8 mouse cellular contexts compared by ENCODE assay signal in the genomic region with DNA sequence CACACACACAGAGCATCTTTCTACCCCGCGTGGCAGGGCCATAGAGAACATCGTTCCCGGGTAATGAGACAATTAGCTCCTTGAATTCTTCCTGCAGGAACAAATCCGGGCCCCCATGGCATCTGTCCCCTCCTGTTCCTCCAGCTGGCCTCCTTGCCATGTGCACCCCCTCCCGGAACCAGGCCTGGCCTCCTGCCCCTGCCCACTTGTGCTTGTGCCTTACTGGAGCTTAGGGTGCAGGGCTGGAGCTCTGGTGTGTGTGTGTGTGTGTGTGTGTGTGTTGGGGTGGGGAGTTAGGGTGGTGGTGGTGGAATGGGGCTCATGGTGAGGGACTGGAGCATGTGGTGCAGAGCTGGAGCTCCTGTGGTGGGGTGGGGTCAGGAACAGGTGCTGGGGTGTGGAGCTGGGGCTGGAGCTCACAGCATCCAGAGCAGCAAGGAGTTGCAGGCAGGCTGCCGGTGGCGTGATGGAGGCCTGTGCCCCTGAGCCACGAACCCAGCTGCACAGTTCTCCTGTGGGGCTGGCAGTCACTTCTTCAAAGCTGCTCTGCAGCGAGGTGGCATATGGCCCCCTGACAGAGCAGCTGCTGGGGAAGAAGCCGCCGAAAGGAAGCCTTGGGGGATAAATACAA. TPM values are rescaled to one million over a fixed set of nuclear protein-coding genes. Genes with fewer than 3 reads are reported as not detected.
DNase-seq lines count a peak whose midpoint lies in the region; ATAC-seq and TF ChIP-seq lines count a peak whose summit lies in the region.
"Had no signal": no experiment of that assay in that cellular context is flagged by ENCODE, and none has a peak within 500 bp of the region (broad histone marks: within the 10 kb centered on the region; RNA-seq: fewer than 3 reads in every experiment).

No protein-coding gene starts in this region.

- WGBS in cerebellum, adult 2 months, result 11% methylated on average over 12 of the region's 12 CpGs
- WGBS in hindbrain, embryonic 14.5 days, result 31% methylated on average over 12 of the region's 12 CpGs
- WGBS in midbrain, embryonic 13.5 days, result 53% methylated on average over 12 of the region's 12 CpGs
- WGBS in intestine, postnatal 0 days, result 72% methylated on average over 12 of the region's 12 CpGs

- peak; percentile 61 for ATAC-seq in hindbrain, embryonic 14.5 days (ENCODE audit: low FRiP score)
- ATAC-seq in midbrain, embryonic 13.5 days, result peak; percentile 68
- ATAC-seq in intestine, postnatal 0 days, result no peak

- no peaks in the 10 kb centered on the region for H3K27me3 ChIP-seq in cerebellum, adult 2 months (ENCODE audit: control insufficient read depth, insufficient read depth, low read length)
- no peaks in the 10 kb centered on the region for H3K27me3 ChIP-seq in hindbrain, embryonic 14.5 days (ENCODE audit: control insufficient read depth, insufficient read depth, low read length)
- H3K27me3 ChIP-seq in midbrain, embryonic 13.5 days, result no peaks in the 10 kb centered on the region
- H3K27me3 ChIP-seq in intestine, postnatal 0 days (replicated peaks; ENCODE audit: control insufficient read depth, insufficient read depth, low read length), result no peaks in the 10 kb centered on the region

- no peak overlapping the region for H3K4me3 ChIP-seq in cerebellum, adult 2 months (replicated peaks; ENCODE audit: insufficient read depth, low read depth, low read length)
- H3K4me3 ChIP-seq in hindbrain, embryonic 14.5 days (replicated peaks; ENCODE audit: low read length), result no peak overlapping the region
- H3K4me3 ChIP-seq in midbrain, embryonic 13.5 days (replicated peaks), result no peak overlapping the region
- H3K4me3 ChIP-seq in intestine, postnatal 0 days (ENCODE audit: low read depth, low read length), result no peak overlapping the region
- H3K4me3 ChIP-seq: embryonic facial prominence, embryonic 13.5 days had no signal

- H3K9ac ChIP-seq in hindbrain, embryonic 14.5 days, result no peak overlapping the region
- no peak overlapping the region for H3K9ac ChIP-seq in midbrain, embryonic 13.5 days (replicated peaks)
- no peak overlapping the region for H3K9ac ChIP-seq in intestine, postnatal 0 days (ENCODE audit: low read depth, low read length)
- H3K9ac ChIP-seq: embryonic facial prominence, embryonic 13.5 days had no signal

- H3K4me1 ChIP-seq in cerebellum, adult 2 months (ENCODE audit: control insufficient read depth, insufficient read depth, low read length), result peaks cover 10% of the 10 kb centered on the region
- H3K4me1 ChIP-seq in hindbrain, embryonic 14.5 days (replicated peaks; ENCODE audit: control insufficient read depth, insufficient read depth, low read length), result no peaks in the 10 kb centered on the region
- peaks cover 11% of the 10 kb centered on the region; the same call in 1 of the 2 replicates for H3K4me1 ChIP-seq in midbrain, embryonic 13.5 days (replicated peaks)
- H3K4me1 ChIP-seq in intestine, postnatal 0 days (replicated peaks; ENCODE audit: control insufficient read depth, insufficient read depth, low read length), result no peaks in the 10 kb centered on the region

- H3K9me3 ChIP-seq in hindbrain, embryonic 14.5 days (ENCODE audit: control insufficient read depth, low read length), result no peaks in the 10 kb centered on the region
- no peaks in the 10 kb centered on the region for H3K9me3 ChIP-seq in midbrain, embryonic 13.5 days
- no peaks in the 10 kb centered on the region for H3K9me3 ChIP-seq in intestine, postnatal 0 days (ENCODE audit: control insufficient read depth)
- H3K9me3 ChIP-seq: embryonic facial prominence, embryonic 13.5 days had no signal

- H3K4me2 ChIP-seq in hindbrain, embryonic 14.5 days (replicated peaks), result no peak overlapping the region; the same call in 1 of the 2 replicates
- no peak overlapping the region; the same call in 1 of the 2 replicates for H3K4me2 ChIP-seq in midbrain, embryonic 13.5 days (replicated peaks)
- H3K4me2 ChIP-seq in intestine, postnatal 0 days (replicated peaks; ENCODE audit: low read depth), result no peak overlapping the region
- H3K4me2 ChIP-seq: embryonic facial prominence, embryonic 13.5 days had no signal

- DNase-seq in Muller cell, postnatal 12 days (ENCODE audit: inconsistent ontology term), result peak; percentile 19
- peak; percentile 52 to 57 for DNase-seq in cerebellum, adult 2 months
- DNase-seq in hindbrain, embryonic 14.5 days (ENCODE audit: low spot score), result no peak
- DNase-seq in kidney, adult 11 months, result no peak
- no peak for DNase-seq in urinary bladder, postnatal 36 days (ENCODE audit: low spot score in 2 of 2)

- TF ChIP-seq CTCF in cerebellum, adult 2 months (IDR thresholded peaks at IDR 0.05; ENCODE audit: borderline replicate concordance, insufficient read depth, low read depth, low read length), result no peak
- no peak for TF ChIP-seq CTCF in intestine, postnatal 0 days (IDR thresholded peaks at IDR 0.05; ENCODE audit: low read depth)

- H3K27ac ChIP-seq in cerebellum, adult 2 months (ENCODE audit: insufficient read depth, low read length), result no peak overlapping the region
- H3K27ac ChIP-seq in hindbrain, embryonic 14.5 days, result peak overlapping the region; percentile 32; the same call in 1 of the 2 replicates
- H3K27ac ChIP-seq in midbrain, embryonic 13.5 days, result no peak overlapping the region
- H3K27ac ChIP-seq in intestine, postnatal 0 days (ENCODE audit: low read depth, low read length), result no peak overlapping the region
- H3K27ac ChIP-seq: embryonic facial prominence, embryonic 13.5 days had no signal

- no peaks in the 10 kb centered on the region for H3K36me3 ChIP-seq in hindbrain, embryonic 14.5 days (replicated peaks; ENCODE audit: control insufficient read depth, insufficient read depth)
- no peaks in the 10 kb centered on the region for H3K36me3 ChIP-seq in midbrain, embryonic 13.5 days
- no peaks in the 10 kb centered on the region for H3K36me3 ChIP-seq in intestine, postnatal 0 days (ENCODE audit: control insufficient read depth, insufficient read depth)
- H3K36me3 ChIP-seq: embryonic facial prominence, embryonic 13.5 days had no signal

- no peak for TF ChIP-seq POLR2A in cerebellum, adult 2 months (IDR thresholded peaks at IDR 0.05; ENCODE audit: borderline replicate concordance, insufficient read depth, low read length)

RNA-seq across cellular contexts. Expression of gene Sec61b, which starts 44.2 kb away (rescaled TPM):
- polyA plus RNA-seq in cerebellum, adult 2 months (2012; rRNA removed), result 72.9 and 82.1 TPM in 2 replicates
- polyA plus RNA-seq in hindbrain, embryonic 14.5 days (2014; fragmentation: Nextera tagmentation; extraction: Ambion mirVana), result 247 and 266 TPM in 2 replicates
- polyA plus RNA-seq in midbrain, embryonic 13.5 days (2015; fragmentation: Nextera tagmentation; extraction: Ambion mirVana), result 288 and 302 TPM in 2 replicates
- 381 and 392 TPM in 2 replicates for polyA plus RNA-seq in intestine, postnatal 0 days (2015; fragmentation: Nextera tagmentation; extraction: Ambion mirVana)

RNA-seq across cellular contexts. Expression of gene Alg2, which starts 44.5 kb away (rescaled TPM):
- 98.1 and 101 TPM in 2 replicates for polyA plus RNA-seq in cerebellum, adult 2 months (2012; rRNA removed)
- polyA plus RNA-seq in hindbrain, embryonic 14.5 days (2014; fragmentation: Nextera tagmentation; extraction: Ambion mirVana), result 370 and 390 TPM in 2 replicates
- polyA plus RNA-seq in midbrain, embryonic 13.5 days (2015; fragmentation: Nextera tagmentation; extraction: Ambion mirVana), result 250 and 255 TPM in 2 replicates
- polyA plus RNA-seq in intestine, postnatal 0 days (2015; fragmentation: Nextera tagmentation; extraction: Ambion mirVana), result 28.1 and 29.2 TPM in 2 replicates

Comparison
In these comparisons a context has a peak if more than half of its experiments do, and no peak if none do; other contexts are left out.
1. DNase-seq: peak in Muller cell, postnatal 12 days (single experiment) and cerebellum, adult 2 months (2 of 2); none in hindbrain, embryonic 14.5 days (single experiment), kidney, adult 11 months (single experiment) and urinary bladder, postnatal 36 days (0 of 2).